Mouse (Mus musculus) CH12.LX (cell line): ENCODE data around the gene Zbtb14. TPM values are rescaled to one million over a fixed set of nuclear protein-coding genes. Genes with fewer than 3 reads are reported as not detected.

ENCODE experiments used
- DNase-seq: peaks from one replicate; pipeline ENCODE4 v3.0.0-alpha.2; 2013; ENCODE audit errors: extremely low read depth
- H3K27ac ChIP-seq: 2 replicates; pipeline ENCODE4 v1.5.1; 2012; ENCODE audit warnings: low read depth, mild to moderate bottlenecking, control low read depth, moderate library complexity; ENCODE audit not compliant: insufficient read depth
- H3K27me3 ChIP-seq: replicated peaks from 2 replicates; pipeline ENCODE3; 2012; ENCODE audit warnings: inconsistent platforms
- H3K36me3 ChIP-seq, 2 experiments: replicated peaks in 1 of 2; 2 replicates each; pipeline versions ENCODE3 to v1.6.1; 2012; ENCODE audit warnings: inconsistent platforms in 1 of 2, low read length in 1 of 2, mild to moderate bottlenecking in 1 of 2, mixed read lengths in 1 of 2, moderate library complexity in 1 of 2; ENCODE audit not compliant: control insufficient read depth in 1 of 2, insufficient read depth in 1 of 2
- H3K4me1 ChIP-seq, 2 experiments: 2 replicates each; pipeline ENCODE4 v1.6.1; 2012; ENCODE audit warnings: inconsistent platforms in 1 of 2, moderate library complexity in 1 of 2; ENCODE audit not compliant: insufficient read depth in 2 of 2, control insufficient read depth in 1 of 2
- H3K4me2 ChIP-seq: 2 replicates; pipeline ENCODE4 v1.6.1; 2012; ENCODE audit warnings: low read depth, mild to moderate bottlenecking, control low read depth; ENCODE audit not compliant: poor library complexity, insufficient read depth, severe bottlenecking
- H3K4me3 ChIP-seq, 3 experiments: fragments of 150-350 bp in 1 of 3; sonication (generic) in 1 of 3; replicated peaks in 1 of 3; 2 replicates each; pipeline versions ENCODE3 to v1.5.1; 2011 to 2012; ENCODE audit warnings: low read depth in 2 of 3, low read length in 2 of 3, mild to moderate bottlenecking in 2 of 3, moderate library complexity in 2 of 3, control low read depth in 1 of 3, improper control_type of control experiment in 1 of 3, inconsistent platforms in 1 of 3, mixed read lengths in 1 of 3; ENCODE audit not compliant: poor library complexity in 1 of 3
- H3K79me2 ChIP-seq: replicated peaks from 2 replicates; pipeline ENCODE4 v1.6.1; 2012; ENCODE audit warnings: mild to moderate bottlenecking, moderate library complexity; ENCODE audit not compliant: control insufficient read depth, poor library complexity, insufficient read depth, severe bottlenecking; ENCODE audit errors: extremely low read depth
- H3K9ac ChIP-seq: 2 replicates; pipeline ENCODE4 v1.6.1; 2012; ENCODE audit warnings: low read depth, mild to moderate bottlenecking, control low read depth, moderate library complexity; ENCODE audit not compliant: insufficient read depth
- H3K9me3 ChIP-seq: replicated peaks from 2 replicates; pipeline ENCODE3; 2012; ENCODE audit warnings: low read length, inconsistent platforms, mixed read lengths
- CHD2 ChIP-seq: IDR thresholded peaks from 2 replicates; pipeline ENCODE4 v1.6.1; 2011; ENCODE audit warnings: low read length, improper control_type of control experiment
- CTCF ChIP-seq, 2 experiments: IDR thresholded peaks in 1 of 2; conservative IDR thresholded peaks in 1 of 2; 2 replicates each; pipeline ENCODE4 v1.5.1; 2011 to 2012; ENCODE audit warnings: low read depth in 2 of 2, low read length in 2 of 2, improper control_type of control experiment in 1 of 2, inconsistent platforms in 1 of 2, mild to moderate bottlenecking in 1 of 2, moderate library complexity in 1 of 2
- EP300 ChIP-seq: IDR thresholded peaks from 2 replicates; pipeline ENCODE4 v1.6.1; 2011; ENCODE audit warnings: low read length, improper control_type of control experiment
- HCFC1 ChIP-seq: IDR thresholded peaks from 2 replicates; pipeline ENCODE4 v1.6.1; 2012; ENCODE audit warnings: low read depth, mild to moderate bottlenecking, inconsistent platforms, low read length, improper control_type of control experiment
- IRF4 ChIP-seq: IDR thresholded peaks from 2 replicates; pipeline ENCODE4 v1.6.1; 2014; ENCODE audit warnings: low read depth, mild to moderate bottlenecking, inconsistent platforms, low read length, improper control_type of control experiment
- KAT2A ChIP-seq: IDR thresholded peaks from 2 replicates; pipeline ENCODE4 v1.6.1; 2012; ENCODE audit warnings: low read length, improper control_type of control experiment, inconsistent platforms; ENCODE audit not compliant: insufficient replicate concordance
- MXI1 ChIP-seq: IDR thresholded peaks from 2 replicates; pipeline ENCODE4 v1.6.1; 2011; ENCODE audit warnings: mild to moderate bottlenecking, low read depth, low read length, improper control_type of control experiment
- NELFE ChIP-seq: IDR thresholded peaks from 2 replicates; pipeline ENCODE4 v1.6.1; 2011; ENCODE audit warnings: low read depth, low read length, improper control_type of control experiment
- PAX5 ChIP-seq: IDR thresholded peaks from 2 replicates; pipeline ENCODE4 v1.6.1; 2012; ENCODE audit warnings: low read length, inconsistent platforms, mixed read lengths
- RAD21 ChIP-seq: IDR thresholded peaks from 2 replicates; pipeline ENCODE4 v1.6.1; 2011; ENCODE audit warnings: low read depth, mild to moderate bottlenecking, low read length, improper control_type of control experiment, moderate library complexity
- SMC3 ChIP-seq: IDR thresholded peaks from 2 replicates; pipeline ENCODE4 v1.6.1; 2011; ENCODE audit warnings: low read depth, low read length, improper control_type of control experiment
- TBP ChIP-seq: conservative IDR thresholded peaks from 2 replicates; pipeline ENCODE4 v1.6.1; 2011; ENCODE audit warnings: low read depth, low read length, improper control_type of control experiment
- UBTF ChIP-seq: IDR thresholded peaks from 2 replicates; pipeline ENCODE4 v1.6.1; 2012; ENCODE audit warnings: low read depth, mild to moderate bottlenecking, inconsistent platforms, low read length, improper control_type of control experiment, moderate library complexity
- ZC3H11A ChIP-seq: IDR thresholded peaks from 2 replicates; pipeline ENCODE4 v1.6.1; 2012; ENCODE audit warnings: low read depth, mild to moderate bottlenecking, inconsistent platforms, low read length, improper control_type of control experiment
- ZMIZ1 ChIP-seq: IDR thresholded peaks from 2 replicates; pipeline ENCODE4 v1.6.1; 2012; ENCODE audit warnings: low read depth, mild to moderate bottlenecking, inconsistent platforms, low read length, improper control_type of control experiment
- ZNF384 ChIP-seq: IDR thresholded peaks from 2 replicates; pipeline ENCODE4 v1.6.1; 2012; ENCODE audit warnings: low read depth, low read length, improper control_type of control experiment, inconsistent platforms
- dilution Hi-C: fragments of 300-500 bp; cut with MboI; formaldehyde crosslinking; loops from 2 replicates; pipeline ENCODE4 v1.14.3; 2020; ENCODE audit warnings: low sequenced_read_pairs; ENCODE audit not compliant: extremely low pct_unique_long_range_greater_than_20kb, extremely low pct_ligation_motif_present
- in situ Hi-C: fragments of 300-500 bp; cut with MboI; formaldehyde crosslinking; loops from 3 replicates; pipeline ENCODE4 v1.14.3; 2019; ENCODE audit warnings: low sequenced_read_pairs, low pct_ligation_motif_present, low pct_unique_long_range_greater_than_20kb, mixed read lengths
- polyA plus RNA-seq: library from polyadenylated mRNA; unstranded; fragments of >175 nt; gene quantifications from 2 replicates; pipeline ENCODE4 v1.2.1, GENCODE M21; 2012; ENCODE audit warnings: low read depth; ENCODE audit not compliant: insufficient read length
- total RNA-seq, 2 experiments: library from RNA; depleted of rRNA; stranded (reverse); fragments of 300-350 nt in 1 of 2; fragments of >200 nt in 1 of 2; gene quantifications; 2 replicates each; pipeline ENCODE4 v1.2.3; 2012 to 2014

Gene Zbtb14
- total and polyA plus RNA-seq, 3 experiments = 6.9 to 9.4 (median 8.8) TPM

- no peaks in the 10 kb centered on the region for H3K4me1 ChIP-seq
- in situ Hi-C loops (no loop called here), dilution Hi-C loops (no loop called here)
- H3K36me3 ChIP-seq = no peaks in the 10 kb centered on the region
- no peaks in the 10 kb centered on the region for H3K79me2 ChIP-seq
- TF ChIP-seq PAX5 (no peak), CHD2 (no peak), ZNF384 (no peak), IRF4 (no peak), TBP (no peak), EP300 (no peak), MXI1 (no peak), ZMIZ1 (no peak), NELFE (no peak), UBTF (no peak), CTCF (conservative IDR thresholded peaks at IDR 0.05 in 1 of 2, IDR thresholded peaks at IDR 0.05 in 1 of 2; ENCODE audit: low read depth in 2 of 2, low read length in 2 of 2) (no peak)
- H3K27ac ChIP-seq = no peak overlapping the region
- no peak overlapping the region for H3K9ac ChIP-seq
- no peaks in the 10 kb centered on the region for H3K9me3 ChIP-seq
- no peak overlapping the region for H3K4me2 ChIP-seq
- no peak for DNase-seq
- H3K4me3 ChIP-seq = no peak overlapping the region
- no peaks in the 10 kb centered on the region for H3K27me3 ChIP-seq
These were observed 15.2 kb downstream of the Zbtb14 start for GRCm38 (mm10) chr17:69398092-69398491.

- Histone ChIP-seq H3K36me3 (no peaks in the 10 kb centered on the region), H3K4me1 (no peaks in the 10 kb centered on the region), H3K4me3 (no peak overlapping the region), H3K4me2 (no peak overlapping the region), H3K27ac (no peak overlapping the region), H3K79me2 (no peaks in the 10 kb centered on the region), H3K9me3 (no peaks in the 10 kb centered on the region)
- in situ Hi-C loops = no loop called here
- dilution Hi-C loops = no loop called here
- TF ChIP-seq CTCF (conservative IDR thresholded peaks at IDR 0.05 in 1 of 2, IDR thresholded peaks at IDR 0.05 in 1 of 2; ENCODE audit: low read depth in 2 of 2, low read length in 2 of 2) (peak in 1 of 2 experiments; percentile 73; a peak in 2 of 4 replicates), SMC3 (peak; percentile 50), HCFC1 (no peak), RAD21 (peak; percentile 67), KAT2A (no peak), ZC3H11A (no peak)
- TF ChIP-seq, all 38 proteins: peak for 3
- H3K9ac ChIP-seq = no peak overlapping the region
- no peak for DNase-seq
- no peaks in the 10 kb centered on the region for H3K27me3 ChIP-seq
These were observed 18.3 kb downstream of the Zbtb14 start for GRCm38 (mm10) chr17:69401146-69401545.
